Mouse (Mus musculus) intestine, embryonic 15.5 days (tissue): ENCODE results near the gene Fscn2. TPM values are rescaled to one million over a fixed set of nuclear protein-coding genes. Genes with fewer than 3 reads are reported as not detected.

Source experiments
- ATAC-seq: fragments of 200-750 bp; cut with Nextera tagmentation; 2 replicates; pipeline ENCODE4 v1.8.0; 2017; ENCODE audit warnings: moderate TSS enrichment, moderate library complexity
- H3K27ac ChIP-seq: fragments of 300-500 bp; sonication (generic); 2 replicates; pipeline ENCODE4 v1.5.1; 2015; ENCODE audit warnings: mild to moderate bottlenecking, inconsistent platforms
- H3K27me3 ChIP-seq: fragments of 300-500 bp; sonication (generic); replicated peaks from 2 replicates; pipeline ENCODE4 v1.6.1; 2015; ENCODE audit warnings: inconsistent platforms
- H3K36me3 ChIP-seq: fragments of 300-500 bp; sonication (generic); 2 replicates; pipeline ENCODE4 v1.6.1; 2015; ENCODE audit warnings: inconsistent platforms
- H3K4me1 ChIP-seq: fragments of 300-500 bp; sonication (generic); replicated peaks from 2 replicates; pipeline ENCODE4 v1.6.1; 2015; ENCODE audit warnings: inconsistent platforms
- H3K4me2 ChIP-seq: fragments of 300-500 bp; sonication (generic); replicated peaks from 2 replicates; pipeline ENCODE4 v1.6.1; 2015; ENCODE audit warnings: mild to moderate bottlenecking, inconsistent platforms
- H3K4me3 ChIP-seq: fragments of 300-500 bp; sonication (generic); replicated peaks from 2 replicates; pipeline ENCODE4 v1.5.1; 2015; ENCODE audit warnings: inconsistent platforms
- H3K9ac ChIP-seq: fragments of 300-500 bp; sonication (generic); 2 replicates; pipeline ENCODE4 v1.6.1; 2015; ENCODE audit warnings: inconsistent platforms
- H3K9me3 ChIP-seq: fragments of 300-500 bp; sonication (generic); 2 replicates; pipeline ENCODE4 v1.6.1; 2016; ENCODE audit warnings: inconsistent platforms
- WGBS: fragments of 180-500 bp; shearing (Covaris S2); methylation state at CpG from one replicate; pipeline ENCODE4 v1.1.7; 2015; 5-methylcytosine and 5-hydroxymethylcytosine counted together
- polyA plus RNA-seq: library from polyadenylated mRNA; unstranded; fragments of >200 nt; fragmentation: Nextera tagmentation; extraction: Ambion mirVana; gene quantifications from 2 replicates; pipeline ENCODE4 v1.2.1, GENCODE M21; 2015

Fscn2 gene
- polyA plus RNA-seq = 0.18 TPM in 1 of 2 replicates, not detected in the other

- no peak within 1 kb of the TSS for H3K4me2 ChIP-seq
- no peaks in the 10 kb centered on the region for H3K9me3 ChIP-seq
- peaks cover 30% of the 10 kb centered on the region for H3K4me1 ChIP-seq
- H3K36me3 ChIP-seq = no peaks in the 10 kb centered on the region
- ATAC-seq = no peak
- H3K9ac ChIP-seq = no peak within 1 kb of the TSS
- no peak within 1 kb of the TSS for H3K4me3 ChIP-seq
- 58% methylated on average over 10 of the region's 10 CpGs for WGBS
- H3K27ac ChIP-seq = no peak within 1 kb of the TSS
- H3K27me3 ChIP-seq = no peaks in the 10 kb centered on the region
These were observed at the start of gene Fscn2 for GRCm38 (mm10) chr11:120361295-120361694. Gene Fscn2 (plus strand): TSS chr11:120361534.

GRCm38 (mm10) chr11:120311561-120311960 is 49.8 kb upstream of the Fscn2 start:
- H3K9ac ChIP-seq = peak overlapping the region; percentile 61; the same call in 1 of the 2 replicates
- no peaks in the 10 kb centered on the region for H3K27me3 ChIP-seq
- H3K4me2 ChIP-seq = peak overlapping the region; percentile 71
- peaks cover 30% of the 10 kb centered on the region for H3K4me1 ChIP-seq
- H3K36me3 ChIP-seq = no peaks in the 10 kb centered on the region
- peak overlapping the region; percentile 80 for H3K27ac ChIP-seq
- no peaks in the 10 kb centered on the region for H3K9me3 ChIP-seq
- no peak for ATAC-seq
- 42% methylated on average over 10 of the region's 10 CpGs for WGBS
- peak overlapping the region; percentile 40 for H3K4me3 ChIP-seq

- Histone ChIP-seq H3K27me3 (no peaks in the 10 kb centered on the region), H3K9ac (0 out of 2 replicates have a peak overlapping the region, but pooled peaks have one; percentile 61), H3K36me3 (no peaks in the 10 kb centered on the region), H3K4me1 (peaks cover 29% of the 10 kb centered on the region), H3K4me3 (no peak overlapping the region), H3K4me2 (no peak overlapping the region), H3K27ac (peak overlapping the region; percentile 80; the same call in 1 of the 2 replicates), H3K9me3 (no peaks in the 10 kb centered on the region)
- 63% methylated on average over 6 of the region's 6 CpGs for WGBS
- no peak for ATAC-seq
These were observed 49.3 kb upstream of the Fscn2 start for GRCm38 (mm10) chr11:120312069-120312468.

GRCm38 (mm10) chr11:120313906-120314685 is 47.2 kb upstream of the Fscn2 start:
- Histone ChIP-seq H3K27ac (no peak overlapping the region), H3K9me3 (no peaks in the 10 kb centered on the region), H3K4me1 (peaks cover 24% of the 10 kb centered on the region), H3K9ac (no peak overlapping the region), H3K27me3 (no peaks in the 10 kb centered on the region), H3K4me2 (no peak overlapping the region), H3K4me3 (no peak overlapping the region), H3K36me3 (no peaks in the 10 kb centered on the region)
- ATAC-seq = no peak
- WGBS = 61% methylated on average over 6 of the region's 6 CpGs

- no peaks in the 10 kb centered on the region for H3K36me3 ChIP-seq
- ATAC-seq = no peak
- peak overlapping the region; percentile 49; the same call in 1 of the 2 replicates for H3K9ac ChIP-seq
- H3K27ac ChIP-seq = peak overlapping the region; percentile 99
- peak overlapping the region; percentile 93 for H3K4me2 ChIP-seq
- H3K27me3 ChIP-seq = no peaks in the 10 kb centered on the region
- WGBS = 58% methylated on average over 16 of the region's 16 CpGs
- H3K4me1 ChIP-seq = peaks cover 24% of the 10 kb centered on the region
- 0 out of 2 replicates have a peak overlapping the region, but pooled peaks have one; percentile 53 for H3K4me3 ChIP-seq
- H3K9me3 ChIP-seq = no peaks in the 10 kb centered on the region
These were observed 46.5 kb upstream of the Fscn2 start for GRCm38 (mm10) chr11:120314721-120315415.

- 26% methylated on average over 4 of the region's 4 CpGs for WGBS
- no peaks in the 10 kb centered on the region for H3K36me3 ChIP-seq
- H3K4me1 ChIP-seq = peaks cover 23% of the 10 kb centered on the region
- H3K4me2 ChIP-seq = peak overlapping the region; percentile 93
- H3K9me3 ChIP-seq = no peaks in the 10 kb centered on the region
- H3K9ac ChIP-seq = peak overlapping the region; percentile 49; the same call in 1 of the 2 replicates
- no peaks in the 10 kb centered on the region for H3K27me3 ChIP-seq
- peak overlapping the region; percentile 99 for H3K27ac ChIP-seq
- ATAC-seq = no peak
- H3K4me3 ChIP-seq = peak overlapping the region; percentile 53
These were observed 45.9 kb upstream of the Fscn2 start for GRCm38 (mm10) chr11:120315416-120315761.

GRCm38 (mm10) chr11:120315832-120316689 is 45.3 kb upstream of the Fscn2 start:
- ATAC-seq = peak; percentile 98
- 6% methylated on average over 37 of the region's 37 CpGs for WGBS
- Histone ChIP-seq H3K27me3 (no peaks in the 10 kb centered on the region), H3K27ac (peak overlapping the region; percentile 99), H3K9ac (peak overlapping the region; percentile 89), H3K4me3 (peak overlapping the region; percentile 53), H3K4me1 (peaks cover 19% of the 10 kb centered on the region), H3K9me3 (no peaks in the 10 kb centered on the region), H3K4me2 (peak overlapping the region; percentile 93), H3K36me3 (no peaks in the 10 kb centered on the region)

- Histone ChIP-seq H3K9ac (peak overlapping the region; percentile 89), H3K27ac (peak overlapping the region; percentile 99), H3K36me3 (no peaks in the 10 kb centered on the region), H3K4me2 (peak overlapping the region; percentile 93), H3K27me3 (no peaks in the 10 kb centered on the region), H3K4me1 (peaks cover 12% of the 10 kb centered on the region), H3K9me3 (no peaks in the 10 kb centered on the region), H3K4me3 (peak overlapping the region; percentile 53)
- WGBS = 11% methylated on average over 13 of the region's 13 CpGs
- ATAC-seq = peak; percentile 46; the same call in 1 of the 2 replicates
These were observed 44.6 kb upstream of the Fscn2 start for GRCm38 (mm10) chr11:120316690-120317254.

GRCm38 (mm10) chr11:120317456-120317855 is 43.9 kb upstream of the Fscn2 start:
- ATAC-seq = no peak
- Histone ChIP-seq H3K4me3 (no peak overlapping the region), H3K27ac (peak overlapping the region; percentile 99; the same call in 1 of the 2 replicates), H3K27me3 (no peaks in the 10 kb centered on the region), H3K4me1 (peaks cover 11% of the 10 kb centered on the region), H3K9ac (no peak overlapping the region), H3K36me3 (no peaks in the 10 kb centered on the region), H3K9me3 (no peaks in the 10 kb centered on the region), H3K4me2 (peak overlapping the region; percentile 93)
- 47% methylated on average over 7 of the region's 7 CpGs for WGBS

- Histone ChIP-seq H3K4me2 (no peak overlapping the region), H3K9ac (no peak overlapping the region), H3K27ac (no peak overlapping the region), H3K9me3 (no peaks in the 10 kb centered on the region), H3K27me3 (no peaks in the 10 kb centered on the region), H3K4me3 (no peak overlapping the region), H3K36me3 (no peaks in the 10 kb centered on the region), H3K4me1 (peaks cover 11% of the 10 kb centered on the region)
- WGBS = 89% methylated on average over 5 of the region's 5 CpGs
- ATAC-seq = no peak
These were observed 42.0 kb upstream of the Fscn2 start for GRCm38 (mm10) chr11:120319310-120319709.

- Histone ChIP-seq H3K36me3 (no peaks in the 10 kb centered on the region), H3K9ac (no peak overlapping the region), H3K4me1 (peaks cover 10% of the 10 kb centered on the region), H3K27ac (no peak overlapping the region), H3K4me3 (no peak overlapping the region), H3K27me3 (no peaks in the 10 kb centered on the region), H3K9me3 (no peaks in the 10 kb centered on the region), H3K4me2 (no peak overlapping the region)
- WGBS = 95% methylated on average over 10 of the region's 10 CpGs
- ATAC-seq = no peak
These were observed 41.2 kb upstream of the Fscn2 start for GRCm38 (mm10) chr11:120320156-120320555.
